Mouse (Mus musculus) G1E (cell line): ENCODE results near the gene Cftr. TPM values are rescaled to one million over a fixed set of nuclear protein-coding genes. Genes with fewer than 3 reads are reported as not detected.

Source experiments
- ATAC-seq: 2 replicates; pipeline ENCODE4 v1.8.0; 2016; ENCODE audit warnings: mild to moderate bottlenecking; ENCODE audit not compliant: insufficient number of reproducible peaks, poor library complexity, low FRiP score, severe bottlenecking; ENCODE audit errors: extremely low read depth
- DNase-seq: peaks from one replicate; pipeline ENCODE4 v3.0.0; 2012; ENCODE audit warnings: low spot score
- H3K27me3 ChIP-seq: 2 replicates; pipeline ENCODE4 v1.6.1; 2012; ENCODE audit warnings: mild to moderate bottlenecking, low read length, inconsistent platforms; ENCODE audit not compliant: insufficient read depth
- H3K36me3 ChIP-seq: replicated peaks from 2 replicates; pipeline ENCODE3; 2012; ENCODE audit warnings: mild to moderate bottlenecking, inconsistent platforms
- H3K4me1 ChIP-seq: 2 replicates; pipeline ENCODE4 v1.6.1; 2012; ENCODE audit warnings: low read depth, low read length, inconsistent platforms, mixed read lengths; ENCODE audit not compliant: insufficient read depth
- H3K4me3 ChIP-seq: 2 replicates; pipeline ENCODE4 v1.5.1; 2012; ENCODE audit warnings: low read depth, mild to moderate bottlenecking, inconsistent platforms, low read length, moderate library complexity, mixed read lengths
- H3K9me3 ChIP-seq: replicated peaks from 2 replicates; pipeline ENCODE4 v1.6.1; 2012; ENCODE audit warnings: inconsistent platforms
- CTCF ChIP-seq: IDR thresholded peaks from 2 replicates; pipeline ENCODE4 v1.5.1; 2012; ENCODE audit warnings: low read depth, low read length, inconsistent platforms, mixed read lengths
- GATA1 ChIP-seq: IDR thresholded peaks from 2 replicates; pipeline ENCODE4 v1.6.1; 2012; ENCODE audit warnings: borderline replicate concordance, low read length, inconsistent platforms, mixed read lengths
- GATA2 ChIP-seq: IDR thresholded peaks from 2 replicates; pipeline ENCODE4 v1.6.1; 2012; ENCODE audit warnings: low read depth, low read length, inconsistent platforms, borderline replicate concordance
- POLR2AphosphoS5 ChIP-seq: IDR thresholded peaks from 2 replicates; pipeline ENCODE4 v1.6.1; 2012; ENCODE audit warnings: low read depth, low read length, inconsistent platforms; ENCODE audit not compliant: insufficient replicate concordance
- TAL1 ChIP-seq: conservative IDR thresholded peaks from 2 replicates; pipeline ENCODE4 v1.6.1; 2012; ENCODE audit warnings: low read depth, low read length, inconsistent platforms, mixed read lengths
- polyA plus RNA-seq: library from polyadenylated mRNA; stranded (reverse); fragments of >175 nt; gene quantifications from 2 replicates; pipeline ENCODE4 v1.2.3, GENCODE M21; 2012
- total RNA-seq, 2 experiments: library from RNA; stranded (forward) in 1 of 2; stranded (reverse) in 1 of 2; fragments of 200-1000 nt in 1 of 2; fragments of >200 nt in 1 of 2; fragmentation: Nextera tagmentation in 1 of 2; gene quantifications; 2 replicates each; pipeline ENCODE4 v1.2.3; 2014 to 2017

Cftr gene
- total and polyA plus RNA-seq, 3 experiments: 0.98 TPM; not detected in 2

DNA sequence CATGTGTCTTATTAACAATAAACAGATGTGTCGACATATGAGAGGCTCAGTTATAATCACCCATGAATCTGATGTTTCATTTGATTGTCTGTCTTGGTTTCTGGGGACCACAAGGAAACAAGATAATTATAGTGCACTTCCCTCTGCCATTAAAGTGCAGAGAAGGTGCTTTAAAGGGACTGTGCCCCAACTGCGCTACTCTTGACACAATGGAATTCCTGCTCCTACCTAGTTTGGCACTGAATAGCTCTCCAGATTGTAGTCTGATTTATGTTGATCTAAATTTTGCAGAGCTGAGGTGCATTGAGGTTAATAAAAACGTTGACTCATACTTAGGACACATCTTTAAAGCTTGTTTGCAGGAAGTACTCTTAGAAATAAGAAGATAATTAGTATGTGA, 132.7 kb downstream of the Cftr start:
- TF ChIP-seq GATA1: no peak
- TF ChIP-seq TAL1: no peak
- TF ChIP-seq GATA2: no peak
- TF ChIP-seq CTCF: no peak
- no peak for TF ChIP-seq POLR2AphosphoS5
- ATAC-seq (no peak), DNase-seq (no peak)
- Histone ChIP-seq H3K4me1 (no peaks in the 10 kb centered on the region), H3K4me3 (no peak overlapping the region), H3K36me3 (no peaks in the 10 kb centered on the region), H3K27me3 (no peaks in the 10 kb centered on the region), H3K9me3 (no peaks in the 10 kb centered on the region)

DNA sequence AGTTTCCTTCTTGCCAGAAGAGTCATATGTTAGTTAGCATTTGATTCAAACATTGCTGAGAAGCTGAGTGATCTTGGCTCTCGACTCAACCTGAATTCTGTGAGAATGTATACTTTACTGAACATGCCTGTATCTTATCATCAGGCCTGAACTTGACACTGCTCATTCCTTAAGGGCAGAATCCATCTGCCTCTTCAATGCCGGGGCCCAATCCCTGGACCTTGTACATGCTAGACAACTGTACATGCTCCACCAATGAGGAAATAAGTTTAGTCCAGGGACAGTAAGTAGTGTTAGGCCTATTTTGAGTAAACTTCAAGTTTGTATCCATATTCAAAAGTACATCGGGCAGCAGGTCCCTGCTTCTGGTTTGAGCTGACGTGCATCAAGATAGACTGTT, 134.6 kb downstream of the Cftr start:
- TF ChIP-seq POLR2AphosphoS5 (no peak), GATA1 (no peak), CTCF (no peak), TAL1 (no peak), GATA2 (no peak)
- Histone ChIP-seq H3K4me1 (no peaks in the 10 kb centered on the region), H3K36me3 (no peaks in the 10 kb centered on the region), H3K27me3 (no peaks in the 10 kb centered on the region), H3K4me3 (no peak overlapping the region), H3K9me3 (no peaks in the 10 kb centered on the region)
- ATAC-seq: no peak
- no peak for DNase-seq

DNA sequence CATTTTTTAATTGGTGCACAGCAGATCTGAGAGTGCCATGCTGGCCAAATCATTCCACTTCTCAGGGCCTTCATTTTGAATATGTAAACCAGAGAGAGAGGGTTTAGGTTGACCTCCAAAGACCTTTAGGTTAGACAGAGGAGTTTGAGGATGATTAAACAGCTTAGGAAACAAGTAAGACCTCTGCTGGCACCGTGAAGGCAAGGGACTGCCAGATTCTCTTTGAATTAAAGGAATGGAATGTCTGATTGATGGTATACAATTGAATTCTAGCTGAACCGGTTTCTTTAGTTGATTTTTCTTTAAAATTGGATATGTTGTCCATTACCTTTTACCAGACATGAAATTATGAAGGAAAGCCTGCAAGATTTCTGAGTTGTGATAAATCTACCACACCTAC, 140.5 kb downstream of the Cftr start:
- Histone ChIP-seq H3K4me3 (no peak overlapping the region), H3K27me3 (no peaks in the 10 kb centered on the region), H3K9me3 (no peaks in the 10 kb centered on the region), H3K36me3 (no peaks in the 10 kb centered on the region), H3K4me1 (no peaks in the 10 kb centered on the region)
- ATAC-seq (no peak), DNase-seq (no peak)
- TF ChIP-seq CTCF (no peak), POLR2AphosphoS5 (no peak), TAL1 (no peak), GATA1 (no peak), GATA2 (no peak)

DNA sequence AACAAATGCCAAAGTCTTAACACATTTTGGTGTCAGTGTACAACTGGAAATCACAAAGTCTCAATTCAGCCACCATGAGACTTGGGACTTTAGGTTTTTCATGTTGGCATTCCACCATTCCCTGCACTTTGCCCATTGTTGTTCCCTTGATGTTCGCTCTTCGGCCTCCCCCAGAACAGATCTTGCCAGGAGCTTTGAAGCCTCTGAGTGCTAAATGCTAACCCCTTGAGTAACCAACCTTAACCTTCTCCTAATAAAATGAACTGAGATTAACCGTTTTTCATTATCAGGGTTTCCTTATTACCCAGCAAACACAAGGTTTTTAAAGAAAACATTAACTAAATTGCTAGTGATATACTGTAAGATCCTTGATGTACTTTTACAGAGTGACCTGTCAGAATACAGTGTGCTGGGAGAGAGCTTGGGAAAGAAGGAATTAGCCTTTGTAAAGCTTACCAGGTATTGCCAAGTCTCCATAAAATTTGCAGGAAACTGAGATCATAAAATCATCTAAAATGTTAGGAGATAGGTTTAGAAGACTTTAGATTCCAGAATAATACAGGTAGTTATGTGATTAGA, 144.0 kb downstream of the Cftr start:
- Histone ChIP-seq H3K27me3 (no peaks in the 10 kb centered on the region), H3K36me3 (no peaks in the 10 kb centered on the region), H3K9me3 (no peaks in the 10 kb centered on the region), H3K4me3 (no peak overlapping the region), H3K4me1 (no peaks in the 10 kb centered on the region)
- TF ChIP-seq GATA2: no peak
- no peak for TF ChIP-seq TAL1
- TF ChIP-seq GATA1: no peak
- TF ChIP-seq CTCF: no peak
- TF ChIP-seq POLR2AphosphoS5: no peak
- no peak for ATAC-seq
- no peak for DNase-seq

DNA sequence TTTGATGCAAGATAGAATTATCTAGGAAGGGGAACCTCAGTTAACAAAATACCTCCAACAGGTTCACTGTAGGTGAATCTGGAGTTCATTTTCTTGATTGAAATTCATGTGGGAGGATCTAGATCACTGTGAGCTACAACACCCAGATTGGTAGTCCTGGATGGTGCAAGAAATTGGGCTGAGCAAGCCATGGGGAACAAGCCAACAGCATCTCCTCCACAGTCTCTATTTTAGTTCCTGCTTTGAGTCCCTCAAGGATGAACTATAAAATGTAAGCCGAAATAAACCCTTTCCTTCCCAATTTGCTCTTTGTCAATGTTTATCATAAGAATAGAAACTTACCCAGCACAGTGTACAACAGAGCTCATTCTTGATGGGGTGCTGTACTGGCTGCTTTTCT, 152.5 kb downstream of the Cftr start:
- ATAC-seq (no peak), DNase-seq (no peak)
- no peak for TF ChIP-seq GATA1
- TF ChIP-seq GATA2: no peak
- TF ChIP-seq TAL1: no peak
- TF ChIP-seq POLR2AphosphoS5: no peak
- no peak for TF ChIP-seq CTCF
- Histone ChIP-seq H3K9me3 (no peaks in the 10 kb centered on the region), H3K4me1 (no peaks in the 10 kb centered on the region), H3K36me3 (no peaks in the 10 kb centered on the region), H3K4me3 (no peak overlapping the region), H3K27me3 (peaks cover 12% of the 10 kb centered on the region)

DNA sequence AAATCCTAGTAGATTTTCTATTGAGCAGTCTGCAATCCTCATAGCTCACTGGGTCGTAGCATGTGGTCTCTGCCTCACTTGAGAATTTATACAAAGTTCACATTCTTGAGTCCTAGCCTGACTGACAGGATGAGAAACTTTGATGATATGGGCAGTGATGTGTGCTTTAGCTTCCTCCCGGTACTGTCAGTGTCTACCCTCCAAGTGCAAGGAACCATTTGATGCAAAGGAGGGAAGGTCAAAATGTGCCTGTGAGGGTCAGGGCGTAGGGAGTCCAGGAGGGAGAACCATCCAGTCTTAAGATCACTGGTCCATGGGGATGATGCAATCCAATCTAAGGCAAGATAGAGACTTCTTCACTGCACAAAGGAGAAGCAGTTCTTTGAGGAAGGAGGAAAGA, 164.9 kb downstream of the Cftr start:
- Histone ChIP-seq H3K4me3 (no peak overlapping the region), H3K27me3 (no peaks in the 10 kb centered on the region), H3K9me3 (no peaks in the 10 kb centered on the region), H3K36me3 (no peaks in the 10 kb centered on the region), H3K4me1 (no peaks in the 10 kb centered on the region)
- ATAC-seq: no peak
- TF ChIP-seq CTCF (no peak), GATA1 (no peak), GATA2 (no peak), TAL1 (no peak), POLR2AphosphoS5 (no peak)
- DNase-seq: no peak

DNA sequence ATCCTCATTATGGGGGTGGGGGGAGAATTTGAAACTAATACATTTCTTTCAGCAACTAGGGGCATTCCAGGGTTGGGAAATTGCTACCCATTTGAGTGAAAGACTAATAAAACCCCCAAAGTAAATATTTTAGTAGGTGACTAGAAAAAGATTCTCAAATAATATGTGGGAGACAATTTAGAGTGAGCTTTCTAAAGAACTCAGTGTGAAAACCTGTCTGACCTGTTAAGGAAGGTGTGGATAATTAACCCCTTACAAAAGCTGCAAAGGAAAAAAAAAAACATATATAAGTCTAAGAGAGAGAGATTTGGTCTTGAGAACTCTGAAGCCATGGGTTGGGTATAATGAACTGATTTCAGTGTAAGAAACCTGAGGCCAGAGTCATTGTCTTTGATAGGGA, 167.8 kb downstream of the Cftr start:
- Histone ChIP-seq H3K36me3 (no peaks in the 10 kb centered on the region), H3K27me3 (no peaks in the 10 kb centered on the region), H3K4me3 (no peak overlapping the region), H3K9me3 (no peaks in the 10 kb centered on the region), H3K4me1 (no peaks in the 10 kb centered on the region)
- ATAC-seq (no peak), DNase-seq (no peak)
- TF ChIP-seq GATA2 (no peak), CTCF (no peak), TAL1 (no peak)
